Mouse (Mus musculus): Measurements from ENCODE around the gene Mcf2l.

DNA sequence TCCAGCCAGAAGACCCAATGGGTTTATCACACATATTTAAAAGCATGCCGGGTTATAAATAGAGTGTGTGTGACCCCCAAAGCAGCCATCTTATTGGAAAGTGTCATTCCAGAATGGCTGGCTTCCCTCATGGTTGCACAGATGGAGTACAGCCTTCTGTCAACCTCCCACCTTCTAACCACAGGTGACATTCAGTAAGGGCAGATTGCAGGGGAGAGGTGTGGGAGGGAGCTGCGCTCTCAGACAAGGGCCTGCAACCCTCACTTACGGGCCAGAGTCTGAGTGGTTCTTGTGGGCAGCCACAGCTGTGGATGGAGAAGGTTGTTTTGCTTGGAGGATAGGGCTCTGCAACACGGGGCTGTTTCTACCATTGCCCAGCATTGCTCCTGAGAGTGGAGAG, 47.0 kb downstream of the Mcf2l start:
- no peak for TF ChIP-seq CTCF (IDR thresholded peaks at IDR 0.05; ENCODE audit: extremely low read depth, insufficient read depth, low read length)
- TF ChIP-seq POLR2A (IDR thresholded peaks at IDR 0.05; ENCODE audit: extremely low read depth, insufficient read depth, low read length): no peak

All from cortical plate, adult 2 months (tissue).